Mouse (Mus musculus) myocyte (in vitro differentiated cells): ENCODE data around the gene Fkbp11. TPM values are rescaled to one million over a fixed set of nuclear protein-coding genes. Genes with fewer than 3 reads are reported as not detected.

Experiments used
- H3K27me3 ChIP-seq: one replicate; pipeline ENCODE4 v1.6.1; 2011; ENCODE audit not compliant: control insufficient read depth, insufficient read depth, insufficient read length
- H3K36me3 ChIP-seq: one replicate; pipeline ENCODE4 v1.6.1; 2011; ENCODE audit not compliant: control insufficient read depth, insufficient read depth
- H3K4me2 ChIP-seq: one replicate; pipeline ENCODE4 v1.6.1; 2011; ENCODE audit warnings: low read depth, control low read depth
- H3K4me3 ChIP-seq: one replicate; pipeline ENCODE4 v1.5.1; 2011; ENCODE audit warnings: mild to moderate bottlenecking, control low read depth, moderate library complexity
- H3K79me2 ChIP-seq: one replicate; pipeline ENCODE4 v1.6.1; 2011; ENCODE audit not compliant: control insufficient read depth, insufficient read depth
- H3ac ChIP-seq: one replicate; pipeline ENCODE4 v1.6.1; 2011; ENCODE audit not compliant: control insufficient read depth, insufficient read length
- CEBPB ChIP-seq: IDR thresholded peaks from 2 replicates; pipeline ENCODE4 v1.6.1; 2011; ENCODE audit warnings: mild to moderate bottlenecking, moderate library complexity; ENCODE audit not compliant: poor library complexity, insufficient read depth, severe bottlenecking
- E2F4 ChIP-seq: IDR thresholded peaks from one replicate; pipeline ENCODE4 v1.6.1; 2011; ENCODE audit warnings: mild to moderate bottlenecking, control low read depth, moderate library complexity; ENCODE audit not compliant: insufficient read depth
- MAX ChIP-seq: IDR thresholded peaks from one replicate; pipeline ENCODE4 v1.6.1; 2011; ENCODE audit warnings: low read depth, mild to moderate bottlenecking, control low read depth
- MYOD1 ChIP-seq, 3 experiments: IDR thresholded peaks; one replicate each; pipeline ENCODE4 v1.6.1; 2011; ENCODE audit warnings: control low read depth in 2 of 3, low read depth in 2 of 3, mild to moderate bottlenecking in 2 of 3, moderate library complexity in 1 of 3; ENCODE audit not compliant: insufficient read length in 2 of 3, control insufficient read depth in 1 of 3
- MYOG ChIP-seq, 3 experiments: IDR thresholded peaks; one replicate each; pipeline ENCODE4 v1.6.1; 2011; ENCODE audit warnings: control low read depth in 2 of 3, low read depth in 2 of 3, mild to moderate bottlenecking in 2 of 3; ENCODE audit not compliant: insufficient read length in 2 of 3, control insufficient read depth in 1 of 3, insufficient read depth in 1 of 3
- POLR2A ChIP-seq: IDR thresholded peaks from one replicate; pipeline ENCODE4 v1.6.1; 2011; ENCODE audit warnings: low read depth, mild to moderate bottlenecking, control low read depth, moderate library complexity; ENCODE audit not compliant: insufficient read length
- POLR2AphosphoS2 ChIP-seq: IDR thresholded peaks from one replicate; pipeline ENCODE4 v1.6.1; 2011; ENCODE audit warnings: low read depth, control low read depth; ENCODE audit not compliant: insufficient read length
- REST ChIP-seq: IDR thresholded peaks from one replicate; pipeline ENCODE4 v1.6.1; 2011; ENCODE audit warnings: mild to moderate bottlenecking, control low read depth, moderate library complexity; ENCODE audit not compliant: insufficient read depth, insufficient read length
- SRF ChIP-seq: IDR thresholded peaks from one replicate; pipeline ENCODE4 v1.6.1; 2011; ENCODE audit warnings: low read depth; ENCODE audit not compliant: control insufficient read depth, insufficient read length
- TCF12 ChIP-seq: IDR thresholded peaks from one replicate; pipeline ENCODE4 v1.6.1; 2011; ENCODE audit warnings: mild to moderate bottlenecking, control low read depth; ENCODE audit not compliant: poor library complexity, insufficient read depth, severe bottlenecking
- TCF3 ChIP-seq: IDR thresholded peaks from one replicate; pipeline ENCODE4 v1.6.1; 2011; ENCODE audit warnings: low read depth, control low read depth; ENCODE audit not compliant: insufficient read length
- USF1 ChIP-seq: IDR thresholded peaks from one replicate; pipeline ENCODE4 v1.6.1; 2011; ENCODE audit warnings: low read depth, mild to moderate bottlenecking, control low read depth, moderate library complexity
- polyA plus RNA-seq: library from polyadenylated mRNA; unstranded; fragments of >200 nt; fragmentation: generic; extraction: Trizol; gene quantifications from one replicate; pipeline ENCODE4 v1.2.1, GENCODE M21; 2012; ENCODE audit warnings: missing spikeins

Fkbp11 gene
- polyA plus RNA-seq, 1 experiment = 52.9 TPM

- Histone ChIP-seq H3K27me3 (no peaks in the 10 kb centered on the region), H3K4me3 (no peak overlapping the region), H3K36me3 (no peaks in the 10 kb centered on the region), H3K79me2 (no peaks in the 10 kb centered on the region), H3K4me2 (no peak overlapping the region), H3ac (no peak overlapping the region)
- no peak for TF ChIP-seq POLR2AphosphoS2
- TF ChIP-seq CEBPB = no peak
- TF ChIP-seq USF1 = no peak
- TF ChIP-seq TCF12 = no peak
- TF ChIP-seq MYOG (IDR thresholded peaks at IDR 0.05; ENCODE audit: control insufficient read depth in 1 of 3, insufficient read depth in 1 of 3, insufficient read length in 2 of 3, low read depth in 2 of 3) = no peak
- TF ChIP-seq POLR2A = no peak
- no peak for TF ChIP-seq SRF
- TF ChIP-seq TCF3 = no peak
- no peak for TF ChIP-seq MAX
- no peak for TF ChIP-seq REST
- TF ChIP-seq MYOD1 (IDR thresholded peaks at IDR 0.05; ENCODE audit: control insufficient read depth in 1 of 3, insufficient read length in 2 of 3, low read depth in 2 of 3) = no peak
- no peak for TF ChIP-seq E2F4
Observed at GRCm38 (mm10) chr15:98717301-98717700, 10.7 kb downstream of the Fkbp11 start.

GRCm38 (mm10) chr15:98714230-98714652, 13.8 kb downstream of the Fkbp11 start:
- H3K36me3 ChIP-seq = no peaks in the 10 kb centered on the region
- H3K79me2 ChIP-seq = no peaks in the 10 kb centered on the region
- H3K4me2 ChIP-seq = peak overlapping the region; percentile 63
- no peak overlapping the region for H3ac ChIP-seq
- H3K27me3 ChIP-seq = no peaks in the 10 kb centered on the region
- no peak overlapping the region for H3K4me3 ChIP-seq
- TF ChIP-seq SRF (no peak), MAX (no peak), MYOD1 (IDR thresholded peaks at IDR 0.05; ENCODE audit: control insufficient read depth in 1 of 3, insufficient read length in 2 of 3, low read depth in 2 of 3) (peak in 1 of 3 experiments; percentile 56), POLR2AphosphoS2 (no peak), E2F4 (no peak), CEBPB (no peak), MYOG (IDR thresholded peaks at IDR 0.05; ENCODE audit: control insufficient read depth in 1 of 3, insufficient read depth in 1 of 3, insufficient read length in 2 of 3, low read depth in 2 of 3) (peak in 1 of 3 experiments; percentile 21)

- Histone ChIP-seq H3K36me3 (no peaks in the 10 kb centered on the region), H3K27me3 (no peaks in the 10 kb centered on the region), H3ac (no peak overlapping the region), H3K4me3 (no peak overlapping the region), H3K4me2 (no peak overlapping the region), H3K79me2 (no peaks in the 10 kb centered on the region)
- TF ChIP-seq TCF12 (no peak), USF1 (no peak), TCF3 (no peak), POLR2A (no peak), POLR2AphosphoS2 (no peak), MAX (no peak), REST (no peak), E2F4 (no peak), MYOD1 (IDR thresholded peaks at IDR 0.05; ENCODE audit: control insufficient read depth in 1 of 3, insufficient read length in 2 of 3, low read depth in 2 of 3) (no peak), MYOG (IDR thresholded peaks at IDR 0.05; ENCODE audit: control insufficient read depth in 1 of 3, insufficient read depth in 1 of 3, insufficient read length in 2 of 3, low read depth in 2 of 3) (no peak), SRF (no peak), CEBPB (no peak)
Observed at GRCm38 (mm10) chr15:98710442-98710841, 17.6 kb downstream of the Fkbp11 start.

GRCm38 (mm10) chr15:98707766-98708372, 20.1 kb downstream of the Fkbp11 start, which contains the start of gene Ccdc65:
Gene Ccdc65, plus strand, starts transcription at chr15:98708207.
- Histone ChIP-seq H3K36me3 (no peaks in the 10 kb centered on the region), H3K4me2 (peak within 1 kb of the TSS; percentile 91), H3K79me2 (no peaks in the 10 kb centered on the region), H3K4me3 (peak within 1 kb of the TSS; percentile 15), H3ac (no peak within 1 kb of the TSS), H3K27me3 (no peaks in the 10 kb centered on the region)
- no peak for TF ChIP-seq POLR2A
- no peak for TF ChIP-seq TCF3
- no peak for TF ChIP-seq REST
- no peak for TF ChIP-seq MYOG (IDR thresholded peaks at IDR 0.05; ENCODE audit: control insufficient read depth in 1 of 3, insufficient read depth in 1 of 3, insufficient read length in 2 of 3, low read depth in 2 of 3)
- no peak for TF ChIP-seq MYOD1 (IDR thresholded peaks at IDR 0.05; ENCODE audit: control insufficient read depth in 1 of 3, insufficient read length in 2 of 3, low read depth in 2 of 3)
- no peak for TF ChIP-seq MAX
- TF ChIP-seq TCF12 = no peak
- TF ChIP-seq CEBPB = no peak
- TF ChIP-seq USF1 = no peak
- no peak for TF ChIP-seq E2F4
- no peak for TF ChIP-seq SRF
- no peak for TF ChIP-seq POLR2AphosphoS2
